Mouse (Mus musculus) small intestine, adult 2 months (tissue): ENCODE data around the gene Tmem8.

Experiments
- CTCF ChIP-seq: fragments of 200-500 bp; IDR thresholded peaks from 2 replicates; pipeline ENCODE4 v1.5.1; 2012; ENCODE audit warnings: low read depth, mild to moderate bottlenecking, control low read depth, inconsistent platforms, low read length, moderate library complexity, mixed read lengths; ENCODE audit not compliant: insufficient replicate concordance, insufficient read length; ENCODE audit errors: extremely low read depth
- POLR2A ChIP-seq: fragments of 200-500 bp; IDR thresholded peaks from 2 replicates; pipeline ENCODE4 v1.6.1; 2012; ENCODE audit warnings: low read depth, mild to moderate bottlenecking, control low read depth, inconsistent platforms, low read length, moderate library complexity

GRCm38 (mm10) chr17:26105619-26106018 lies 7.5 kb upstream of the Tmem8 start:
- TF ChIP-seq CTCF (no peak), POLR2A (no peak)
